Mouse (Mus musculus): ENCODE data around the gene Gck. TPM values are rescaled to one million over a fixed set of nuclear protein-coding genes. Genes with fewer than 3 reads are reported as not detected.

Gck gene
- 1 to 10 TPM; 4.6 to 6.6 TPM for total RNA-seq (2021)
- long read RNA-seq, experiment 1, transcript Gck-203 (10 exons, 2,361 nt) = major isoform, 12 of 19 reads
- long read RNA-seq, experiment 1, partial matches to known transcripts = 1 of 19 reads
- long read RNA-seq, experiment 1, other reads (novel, unspliced or antisense) = 6 of 19 reads
- long read RNA-seq, experiment 2, partial matches to known transcripts = 1 of 3 reads
- long read RNA-seq, experiment 2, other reads (novel, unspliced or antisense) = 0 of 3 reads

DNA sequence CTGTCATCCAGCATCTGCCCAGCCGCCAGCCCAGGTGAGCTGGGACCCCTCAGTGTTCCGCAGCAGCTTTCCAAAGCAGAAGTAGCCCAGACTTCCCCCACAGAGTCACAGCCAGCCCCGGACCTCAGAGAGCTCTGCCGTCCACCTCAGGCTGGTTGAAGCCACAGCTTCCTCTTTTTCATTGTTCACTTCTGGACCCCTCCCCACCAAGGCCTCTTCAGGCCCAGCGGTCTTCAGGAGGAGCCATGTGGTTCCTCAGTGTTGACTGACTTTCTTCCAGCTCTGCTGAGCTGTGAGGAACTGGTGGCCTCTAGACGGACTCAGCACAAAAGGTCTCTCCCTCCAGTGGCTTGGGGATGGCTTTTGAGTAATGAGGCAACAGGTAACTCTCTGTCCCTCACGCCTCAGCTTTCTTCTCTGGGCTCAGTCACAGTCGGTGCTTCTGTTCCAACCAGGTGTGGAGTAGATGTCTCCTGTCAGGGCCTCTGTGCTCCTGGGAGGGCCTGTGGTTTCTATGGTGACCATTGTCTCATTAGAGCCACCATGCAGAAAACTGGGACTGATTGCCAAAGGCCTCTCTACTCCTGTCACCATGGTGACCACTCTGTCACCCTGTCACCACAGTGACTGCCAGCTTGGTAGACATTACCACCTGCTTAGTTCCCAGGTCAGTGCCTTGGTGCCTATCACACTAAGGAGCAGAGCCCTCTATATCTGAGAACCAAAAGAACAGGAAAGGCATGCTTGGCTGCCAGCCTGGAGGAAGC, at the start of gene Gck:
Gene Gck (minus strand): TSS at position 496 of the 767 bp plus-strand sequence.
- intact Hi-C loops (cut with DNase I) = no loop called here
- no peak for DNase-seq

DNA sequence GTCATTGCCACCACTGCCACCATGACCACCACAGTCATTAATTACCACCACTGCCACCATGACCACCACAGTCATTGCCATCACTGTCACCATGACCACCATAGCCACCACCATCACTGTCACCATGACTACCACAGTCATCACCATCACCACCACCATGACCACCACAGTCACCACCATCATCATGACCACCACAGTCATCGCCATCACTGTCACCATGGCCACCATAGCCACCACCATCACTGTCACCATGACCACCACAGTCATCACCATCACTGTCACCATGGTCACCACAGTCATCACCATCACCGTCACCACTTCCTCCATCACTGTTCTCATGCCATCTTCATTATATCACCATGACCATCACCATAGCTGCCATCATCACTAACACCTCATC, 48.6 kb upstream of the Gck start:
- DNase-seq = no peak
- intact Hi-C loops (cut with DNase I) = no loop called here

GRCm38 (mm10) chr11:5995989-5996388, 46.1 kb upstream of the Gck start:
- DNase-seq = peak; percentile 87 to 94
- intact Hi-C loops (cut with DNase I) = loop anchor here (1.0 to 2.0 kb wide), 3 partner anchors 30 to 265 kb away; no protein-coding TSS in a partner anchor

DNA sequence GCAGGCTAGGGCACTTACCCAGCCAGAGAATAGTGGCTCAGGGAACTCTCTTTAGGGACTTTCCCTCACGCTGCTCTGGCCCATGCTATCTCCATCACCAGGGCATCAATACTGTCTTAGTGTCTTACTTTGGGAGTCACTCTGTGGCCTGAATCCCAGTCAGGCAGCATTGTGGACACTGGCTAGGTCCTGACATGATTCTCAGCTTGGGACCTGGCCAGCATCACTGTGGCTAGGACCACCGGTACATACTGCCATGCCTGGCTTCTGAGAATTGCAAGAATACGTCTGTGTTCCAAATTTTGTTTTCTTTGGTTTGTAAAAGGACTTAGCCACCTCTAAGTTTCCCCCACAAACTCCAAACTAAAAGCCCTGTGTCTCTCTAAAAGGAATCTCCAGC, 45.0 kb upstream of the Gck start:
- intact Hi-C loops (cut with DNase I) = no loop called here
- DNase-seq = no peak

DNA sequence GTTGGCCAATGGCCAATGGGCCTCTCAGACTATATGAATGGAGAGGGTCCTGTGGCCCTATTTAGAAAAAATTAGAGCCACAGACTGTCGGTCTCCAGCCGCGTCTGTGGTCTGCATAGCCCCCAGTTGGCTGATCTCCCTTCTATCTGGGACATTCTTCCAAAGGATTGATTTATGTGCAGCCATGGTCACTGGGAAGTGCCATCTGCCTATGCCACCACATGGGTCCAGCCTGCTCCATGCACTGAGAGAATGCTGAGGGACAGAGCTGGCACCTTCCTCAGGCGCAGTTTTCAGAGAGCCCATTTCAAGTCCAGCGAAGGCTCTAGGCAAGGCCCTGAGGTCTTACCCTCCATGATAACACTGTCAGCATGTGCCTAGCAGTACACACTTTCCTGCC, 44.3 kb upstream of the Gck start:
- intact Hi-C loops (cut with DNase I) = no loop called here

GRCm38 (mm10) chr11:5990910-5991309, 41.0 kb upstream of the Gck start:
- peak; percentile 49 to 63 for DNase-seq
- intact Hi-C loops (cut with DNase I) = no loop called here

More for the DNA sequence above, 44.3 kb upstream of the Gck start:
- DNase-seq = no peak

DNA sequence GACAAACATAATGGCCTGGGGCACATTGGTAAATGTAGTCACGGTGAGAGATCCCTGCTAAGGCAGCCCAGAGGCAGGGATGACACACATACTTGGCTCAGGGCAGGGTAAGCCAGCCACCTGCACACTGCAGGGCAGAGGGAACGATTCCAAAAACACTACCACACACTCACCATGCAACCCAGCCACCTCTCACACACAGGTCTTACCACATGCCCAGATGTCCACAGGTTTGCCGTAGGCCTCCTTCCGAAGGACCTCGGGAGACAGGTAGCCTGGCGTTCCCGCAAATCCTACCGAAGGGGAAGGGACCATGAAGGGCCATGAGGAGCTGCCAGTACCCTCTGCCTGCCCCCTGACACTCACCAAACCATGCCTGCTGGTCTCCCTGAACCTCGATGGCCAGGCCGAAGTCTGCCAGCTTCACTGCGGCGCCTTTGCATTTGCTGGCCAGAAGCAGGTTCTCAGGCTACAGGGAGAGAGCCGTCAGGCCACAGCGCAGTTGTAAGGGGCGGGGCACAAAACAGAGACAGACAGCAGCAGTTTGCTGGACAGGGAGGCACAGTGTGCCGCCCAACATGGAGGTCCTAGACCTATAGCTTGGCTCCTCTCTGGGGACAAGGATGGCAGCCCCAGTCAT, 40.2 kb upstream of the Gck start:
- intact Hi-C loops (cut with DNase I) = no loop called here
- no peak for DNase-seq

DNA sequence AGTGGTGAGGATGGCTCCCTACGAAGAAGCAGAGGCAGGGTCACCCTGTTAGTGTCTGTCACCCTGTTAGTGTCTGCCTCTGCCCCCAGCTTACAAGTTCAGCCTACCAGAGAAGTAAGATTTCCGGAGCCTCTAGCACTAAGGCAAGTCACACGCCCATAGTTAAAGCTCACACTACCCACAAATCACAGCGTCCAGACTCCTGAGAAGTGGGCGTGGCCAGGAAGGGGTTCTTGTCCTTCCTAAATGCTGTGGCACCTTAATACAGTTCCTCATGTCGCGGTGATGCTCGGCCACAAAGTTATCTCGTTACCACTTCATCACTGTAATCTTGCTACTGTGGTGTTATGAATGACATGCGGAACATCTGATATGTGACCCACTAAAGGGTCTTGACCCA, 38.2 kb upstream of the Gck start:
- intact Hi-C loops (cut with DNase I) = no loop called here
- DNase-seq = no peak

DNA sequence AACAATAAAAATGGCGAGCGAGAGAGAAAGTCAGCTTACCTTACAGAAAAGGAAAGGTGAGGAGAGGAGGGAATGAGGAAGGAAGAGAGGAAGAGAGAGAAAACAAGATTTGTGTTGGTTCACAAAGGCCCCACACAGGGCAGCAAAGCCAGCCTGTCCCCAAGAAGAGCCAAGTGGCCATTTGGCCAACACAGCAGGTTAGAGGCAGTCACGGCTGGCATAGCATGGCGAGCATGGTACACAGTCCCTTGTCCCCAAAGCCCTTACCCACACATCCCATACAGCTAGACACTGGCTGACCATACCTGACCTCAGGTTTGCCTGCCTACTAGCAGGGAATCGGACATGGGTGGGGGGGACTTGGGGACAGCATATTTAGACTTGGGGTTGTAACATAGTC, 33.7 kb upstream of the Gck start:
- intact Hi-C loops (cut with DNase I) = no loop called here
- DNase-seq = no peak

- intact Hi-C loops (cut with DNase I) = no loop called here
- no peak for DNase-seq
Observed at GRCm38 (mm10) chr11:5981323-5981722, 31.4 kb upstream of the Gck start.

DNA sequence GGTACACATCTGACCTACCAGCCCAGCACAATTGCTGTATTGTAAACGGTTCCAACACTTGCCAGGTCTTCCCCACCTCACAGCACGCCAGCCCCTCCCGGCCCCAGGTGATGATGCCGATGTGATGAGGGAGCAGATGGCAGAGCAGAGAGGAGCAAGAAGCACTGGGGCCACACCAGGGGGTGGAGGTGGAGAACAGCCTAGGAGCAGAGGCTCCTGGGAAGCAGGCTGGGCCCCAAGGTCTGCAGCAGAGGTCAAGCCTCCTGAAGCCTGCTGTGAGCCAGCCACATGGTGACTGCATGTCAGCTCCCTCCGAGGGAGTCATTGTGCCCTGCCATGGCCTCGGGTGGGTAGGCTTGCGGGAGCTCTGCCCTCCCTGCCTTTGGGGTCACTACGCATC, 30.7 kb upstream of the Gck start:
- DNase-seq = no peak
- intact Hi-C loops (cut with DNase I) = no loop called here

- intact Hi-C loops (cut with DNase I) = no loop called here
- no peak for DNase-seq
Observed at GRCm38 (mm10) chr11:5980108-5980507, 30.2 kb upstream of the Gck start.

GRCm38 (mm10) chr11:5979088-5979487, 29.2 kb upstream of the Gck start:
- intact Hi-C loops (cut with DNase I) = no loop called here
- DNase-seq = no peak

GRCm38 (mm10) chr11:5976106-5976505, 26.2 kb upstream of the Gck start:
- intact Hi-C loops (cut with DNase I) = no loop called here
- no peak for DNase-seq

DNA sequence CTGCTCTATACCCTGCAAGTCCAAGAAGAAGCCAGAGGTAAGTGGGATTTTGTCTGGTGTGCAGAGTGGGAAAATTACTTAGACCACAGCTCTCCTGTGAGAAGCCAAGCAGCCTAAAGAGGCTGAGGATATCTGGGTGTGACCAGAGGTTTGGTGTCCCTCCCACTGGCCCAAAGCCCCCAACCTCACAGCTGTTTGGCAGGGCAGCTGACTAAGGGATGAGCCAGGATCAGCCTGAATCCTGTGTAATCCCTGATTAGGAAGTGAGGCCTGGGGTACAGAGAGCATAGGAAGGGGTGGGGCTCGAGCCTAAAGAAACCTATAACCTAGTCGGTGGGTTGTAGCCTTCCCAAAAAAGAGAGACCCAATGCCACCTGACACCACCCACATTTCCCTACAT, 25.2 kb upstream of the Gck start:
- intact Hi-C loops (cut with DNase I) = no loop called here

GRCm38 (mm10) chr11:5974053-5974452, 24.2 kb upstream of the Gck start:
- intact Hi-C loops (cut with DNase I) = no loop called here
- DNase-seq = no peak

More for the DNA sequence above, 25.2 kb upstream of the Gck start:
- peak in 1 of 2 experiments; percentile 38 for DNase-seq

DNA sequence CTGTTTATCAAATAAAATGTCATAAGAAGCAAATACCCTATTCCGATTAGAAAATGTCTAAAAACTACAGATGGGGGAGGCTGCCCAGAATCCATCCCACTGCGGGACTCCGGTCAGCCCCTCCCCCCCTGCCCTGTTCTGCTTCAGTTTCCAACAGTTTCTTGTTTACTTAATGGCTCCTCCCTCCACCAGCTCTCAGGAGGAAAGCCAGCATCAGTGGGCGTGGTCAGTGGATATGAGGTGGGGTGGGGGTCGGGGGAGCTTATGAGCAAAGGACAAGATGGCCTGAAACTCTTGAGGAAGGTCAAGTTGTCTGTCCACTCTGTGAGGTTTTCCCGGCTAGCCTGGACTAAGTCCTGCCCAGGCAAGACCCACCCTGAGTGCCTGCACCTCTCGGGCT, 23.3 kb upstream of the Gck start:
- intact Hi-C loops (cut with DNase I) = no loop called here

GRCm38 (mm10) chr11:5971202-5971601, 21.3 kb upstream of the Gck start:
- DNase-seq = no peak
- intact Hi-C loops (cut with DNase I) = no loop called here

More for the DNA sequence above, 23.3 kb upstream of the Gck start:
- DNase-seq = no peak

DNA sequence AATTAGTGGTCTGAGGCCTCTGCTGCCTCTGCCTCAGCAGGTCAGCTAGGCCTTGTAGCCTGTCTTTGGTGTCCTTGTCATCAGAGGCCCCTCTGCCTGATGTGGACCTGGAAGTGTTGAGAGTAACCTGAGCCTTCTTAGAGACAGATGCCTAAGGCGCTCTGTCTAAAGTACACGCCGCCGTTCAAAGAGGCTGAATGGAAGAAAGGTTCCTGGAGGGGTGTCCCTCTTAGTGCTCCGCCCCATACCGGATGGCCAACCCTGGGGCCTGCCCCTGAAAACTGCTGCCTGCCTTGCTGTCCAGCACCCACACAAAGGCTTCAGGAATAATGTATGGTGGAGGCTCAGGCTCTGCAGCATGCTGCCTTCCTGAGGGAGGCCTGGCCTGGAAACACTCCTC, 18.3 kb upstream of the Gck start:
- DNase-seq = no peak
- intact Hi-C loops (cut with DNase I) = no loop called here

DNA sequence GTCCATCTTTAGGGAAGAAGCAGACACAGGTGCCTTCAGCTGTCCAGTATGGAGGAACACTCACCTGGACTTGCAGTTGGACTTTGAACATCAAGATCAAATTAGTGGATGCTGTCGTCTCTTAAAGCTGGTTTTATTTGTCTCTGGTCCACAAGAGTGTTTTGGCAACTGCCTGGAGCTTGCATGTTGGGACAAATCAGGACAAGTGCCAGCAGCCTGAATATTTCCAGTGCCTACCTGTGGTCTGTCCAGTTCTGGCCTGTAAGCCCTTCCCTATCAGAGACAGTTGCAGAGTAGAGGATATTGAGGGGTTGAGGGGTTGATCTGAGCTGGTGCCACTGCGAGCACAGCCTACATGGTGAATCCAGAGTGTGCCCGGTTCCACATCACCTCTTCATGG, 16.9 kb upstream of the Gck start:
- no peak for DNase-seq
- intact Hi-C loops (cut with DNase I) = no loop called here

GRCm38 (mm10) chr11:5965865-5966264, 16.0 kb upstream of the Gck start:
- no peak for DNase-seq
- intact Hi-C loops (cut with DNase I) = no loop called here

DNA sequence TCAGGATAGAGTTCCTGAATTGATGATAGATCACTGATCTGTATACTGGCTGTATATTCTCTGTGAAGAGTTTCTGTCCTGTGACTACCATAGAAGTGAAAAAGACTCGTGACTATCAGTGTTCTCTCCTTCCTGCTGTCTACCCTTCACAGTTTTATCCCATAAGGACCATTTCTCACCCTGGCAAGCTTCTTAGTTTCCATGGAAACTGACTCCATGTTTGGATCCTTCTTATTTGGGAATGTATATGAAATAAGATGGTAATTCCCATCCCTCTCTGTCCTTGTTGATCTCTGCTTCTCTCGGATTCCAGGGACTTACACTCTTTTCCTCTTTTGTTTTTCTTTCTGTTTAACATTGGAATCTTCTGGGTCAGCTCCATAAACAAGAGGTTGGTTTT, 10.2 kb upstream of the Gck start:
- intact Hi-C loops (cut with DNase I) = no loop called here
- DNase-seq = no peak
